Mouse (Mus musculus): ENCODE data around the gene Tagln2.

GRCm38 (mm10) chr1:172487859-172488258 is 12.0 kb upstream of the Tagln2 start:
- TF ChIP-seq CTCF (IDR thresholded peaks at IDR 0.05; ENCODE audit: low read depth), result no peak
- no peak for TF ChIP-seq EP300 (IDR thresholded peaks at IDR 0.05; ENCODE audit: low read depth)
